Comparison of ENCODE assay signal across 8 mouse cellular contexts in genomic region chr15:99714858-99715257, GRCm38 (mm10). TPM values are rescaled to one million over a fixed set of nuclear protein-coding genes. Genes with fewer than 3 reads are reported as not detected.
DNase-seq lines count a peak whose midpoint lies in the region; ATAC-seq lines count a peak whose summit lies in the region.

No protein-coding gene starts in this region.

- peaks cover 54% of the 10 kb centered on the region for H3K4me1 ChIP-seq in kidney, embryonic 15.5 days

- H3K9ac ChIP-seq in kidney, embryonic 15.5 days = no peak overlapping the region

- WGBS in kidney, embryonic 15.5 days = 59% methylated on average over 7 of the region's 7 CpGs

- H3K4me3 ChIP-seq in kidney, embryonic 15.5 days (replicated peaks) = no peak overlapping the region

- H3K9me3 ChIP-seq in kidney, embryonic 15.5 days (replicated peaks) = no peaks in the 10 kb centered on the region

- H3K4me2 ChIP-seq in kidney, embryonic 15.5 days = no peak overlapping the region

- H3K36me3 ChIP-seq in kidney, embryonic 15.5 days = peaks cover 47% of the 10 kb centered on the region

- peak; percentile 78 for DNase-seq in kidney, adult 11 months
- peak; percentile 86 for DNase-seq in embryo, embryonic 10 days (ENCODE audit: low spot score)
- peak; percentile 67 for DNase-seq in gastrocnemius, postnatal 25 days
- peak; percentile 91 to 96 for DNase-seq in left cerebral cortex, postnatal 14 days (ENCODE audit: low spot score in 2 of 2)
- DNase-seq in mesoderm, embryonic 11.5 days (ENCODE audit: low read depth, low spot score) = peak; percentile 88
- DNase-seq in right cerebral cortex, postnatal 4 days = peak; percentile 63

- no peak for ATAC-seq in kidney, embryonic 15.5 days (replicated peaks; ENCODE audit: low FRiP score)
- ATAC-seq in inflammation-experienced regulatory T-cells, adult 6 months = peak; percentile 82

- H3K27me3 ChIP-seq in kidney, embryonic 15.5 days = no peaks in the 10 kb centered on the region

- intact Hi-C loops in left cerebral cortex, postnatal 14 days (cut with DNase I) = no loop called here

- H3K27ac ChIP-seq in kidney, embryonic 15.5 days = no peak overlapping the region; the same call in 1 of the 2 replicates

RNA-seq across cellular contexts. Expression of gene Gpd1, which starts 2.5 kb away (rescaled TPM):
- 23.0 and 28.5 TPM in 2 replicates for polyA plus RNA-seq in kidney, embryonic 15.5 days (2015; fragmentation: Nextera tagmentation; extraction: Ambion mirVana)
- total RNA-seq in gastrocnemius, postnatal 25 days (2021) = 100 to 1,000 TPM; 415 to 536 TPM
- polyA plus RNA-seq in inflammation-experienced regulatory T-cells, adult 6 months (2017; shearing (Covaris generic)) = under 1 TPM in 2 of 3 experiments, not detected in 1; 0.24 to 0.39 TPM
- total RNA-seq in left cerebral cortex, postnatal 14 days (2021) = 10 to 100 TPM; 34.1 to 35.5 TPM

RNA-seq across cellular contexts. Expression of gene Gm17349, which starts 9.6 kb away (rescaled TPM):
- not detected in 2 replicates for polyA plus RNA-seq in kidney, embryonic 15.5 days (2015; fragmentation: Nextera tagmentation; extraction: Ambion mirVana)
- total RNA-seq in gastrocnemius, postnatal 25 days (2021) = 1 to 10 TPM in 1 of 2 experiments, not detected in 1; 1.6 TPM
- not detected for polyA plus RNA-seq in inflammation-experienced regulatory T-cells, adult 6 months (2017; shearing (Covaris generic))
- total RNA-seq in left cerebral cortex, postnatal 14 days (2021) = 1 to 10 TPM; 5.6 to 8.1 TPM

RNA-seq across cellular contexts. Expression of gene Cox14, which starts 10.6 kb away (rescaled TPM):
- polyA plus RNA-seq in kidney, embryonic 15.5 days (2015; fragmentation: Nextera tagmentation; extraction: Ambion mirVana) = 184 and 185 TPM in 2 replicates
- total RNA-seq in gastrocnemius, postnatal 25 days (2021) = 100 to 1,000 TPM; 171 to 172 TPM
- polyA plus RNA-seq in inflammation-experienced regulatory T-cells, adult 6 months (2017; shearing (Covaris generic)) = 100 to 1,000 TPM; 133 to 168 (median 166) TPM
- total RNA-seq in left cerebral cortex, postnatal 14 days (2021) = 100 to 1,000 TPM; 129 to 131 TPM

RNA-seq across cellular contexts. Expression of gene Smarcd1, which starts 12.9 kb away (rescaled TPM):
- polyA plus RNA-seq in kidney, embryonic 15.5 days (2015; fragmentation: Nextera tagmentation; extraction: Ambion mirVana) = 55.3 and 57.4 TPM in 2 replicates
- total RNA-seq in gastrocnemius, postnatal 25 days (2021) = 1 to 10 TPM; 4.6 to 5.9 TPM
- polyA plus RNA-seq in inflammation-experienced regulatory T-cells, adult 6 months (2017; shearing (Covaris generic)) = 10 to 100 TPM in 2 of 3 experiments, 1 to 10 TPM in 1; 8.4 to 15.5 (median 10.5) TPM
- 100 to 1,000 TPM; 142 to 143 TPM for total RNA-seq in left cerebral cortex, postnatal 14 days (2021)

RNA-seq across cellular contexts. Expression of gene Asic1, which starts 44.7 kb away (rescaled TPM):
- polyA plus RNA-seq in kidney, embryonic 15.5 days (2015; fragmentation: Nextera tagmentation; extraction: Ambion mirVana) = 1.4 and 1.8 TPM in 2 replicates
- total RNA-seq in gastrocnemius, postnatal 25 days (2021) = under 1 TPM; 0.08 to 0.61 TPM
- under 1 TPM in 2 of 3 experiments, not detected in 1; 0.20 to 0.40 TPM for polyA plus RNA-seq in inflammation-experienced regulatory T-cells, adult 6 months (2017; shearing (Covaris generic))
- total RNA-seq in left cerebral cortex, postnatal 14 days (2021) = 10 to 100 TPM; 83.1 to 91.8 TPM

Comparison
In these comparisons a context has a peak if more than half of its experiments do, and no peak if none do; other contexts are left out.
1. RNA of gene Gpd1, which starts 2.5 kb away (total RNA-seq): 415 to 536 TPM in gastrocnemius, postnatal 25 days; 34.1 to 35.5 TPM in left cerebral cortex, postnatal 14 days; every median in the first group is over 10 times any median in the second.
2. Peak in every context shown above with its lines, with median percentiles within 50 percentile points of each other: DNase-seq.